Mouse (Mus musculus) left cerebral cortex, adult 18-20 months (tissue): ENCODE measurements at regions not wholly inside any gene's neighbourhood (a gene's known extent, or its start where the extent isn't known, plus 50 kb on each side); places are given as distances from the start of the nearest gene placed in this dataset.

Experiments used
- DNase-seq, 2 experiments: peaks; one replicate each; pipeline ENCODE4 v3.0.0; 2021 to 2022; ENCODE audit warnings: low spot score in 2 of 2, mixed read lengths in 1 of 2

DNA sequence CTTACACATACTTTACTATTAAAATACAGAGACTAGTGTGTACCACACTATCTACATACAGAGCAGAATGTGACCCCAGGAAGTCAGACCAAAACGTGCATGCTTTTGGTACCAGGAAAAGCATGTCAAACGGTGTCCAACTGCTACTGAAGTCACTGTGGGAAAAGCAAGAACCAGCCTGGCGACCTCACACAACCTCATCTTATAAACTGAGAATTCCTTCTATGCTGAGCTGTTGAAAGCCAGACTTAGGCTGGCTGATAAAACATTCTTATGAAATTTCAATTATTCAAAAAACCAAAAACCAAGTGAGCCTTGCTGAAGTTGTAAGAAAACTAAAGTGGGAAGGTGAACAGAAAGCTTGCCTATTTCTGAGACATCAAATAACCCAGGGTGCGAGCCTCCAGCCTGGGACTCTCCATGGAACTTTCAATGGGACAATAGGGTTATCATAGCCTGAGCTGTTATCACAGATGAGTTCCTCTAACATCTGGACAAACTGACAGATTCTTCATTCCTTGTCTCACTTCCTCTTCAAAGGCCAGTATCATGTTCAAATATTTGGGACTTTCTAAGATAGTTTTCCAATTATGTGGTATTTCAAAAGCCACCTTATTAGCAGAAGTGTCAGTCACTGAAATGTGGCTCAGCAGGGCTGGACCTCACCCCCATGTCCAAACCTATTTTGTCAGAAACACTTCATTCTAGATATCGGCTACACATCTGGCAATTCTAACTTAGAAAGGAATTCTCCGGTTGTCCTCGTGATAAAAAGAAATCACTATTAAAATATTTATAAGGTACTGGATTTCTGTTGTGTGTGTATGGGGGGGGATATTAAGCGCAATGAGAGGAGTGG is 155.7 kb downstream of the Sox4 start:
- no peak for DNase-seq

DNA sequence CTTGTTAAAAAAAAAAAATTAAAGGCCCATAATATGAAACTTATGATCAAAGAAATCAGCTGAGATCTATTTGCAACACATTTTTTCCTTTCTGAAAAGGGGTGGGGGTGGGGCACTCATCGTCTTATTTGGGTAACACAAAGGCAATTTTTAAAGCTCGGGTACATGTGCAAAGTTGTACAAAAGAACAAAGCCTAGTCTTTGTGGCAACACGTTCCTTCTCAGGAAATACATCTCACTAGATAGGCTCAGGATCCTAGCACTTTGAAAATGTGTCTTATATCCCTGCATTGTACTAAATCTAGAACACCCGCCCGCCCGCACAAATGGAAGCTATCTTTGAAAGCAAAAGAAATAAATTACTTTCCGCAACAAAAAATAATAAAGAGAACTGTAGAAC is 158.2 kb downstream of the Sox4 start:
- no peak for DNase-seq

DNA sequence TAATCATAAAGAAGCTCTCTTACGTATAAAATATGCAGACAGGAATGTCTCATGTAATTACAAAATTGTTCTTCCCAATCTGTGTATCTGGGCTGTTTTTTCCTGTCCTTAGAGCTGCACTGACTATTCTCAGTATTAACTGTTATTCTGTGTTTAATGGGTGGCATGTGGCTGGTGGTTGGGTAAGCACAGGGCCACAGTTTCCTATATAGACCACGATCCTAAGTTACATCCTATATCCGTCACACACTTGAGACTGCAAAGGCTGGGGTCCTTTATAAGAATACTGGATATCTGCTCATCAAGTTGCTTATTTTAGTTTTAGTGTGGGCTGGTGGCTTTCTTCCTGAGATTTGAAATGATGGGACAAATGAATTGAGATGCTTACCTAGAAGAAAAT is 159.0 kb downstream of the Sox4 start:
- DNase-seq: no peak

DNA sequence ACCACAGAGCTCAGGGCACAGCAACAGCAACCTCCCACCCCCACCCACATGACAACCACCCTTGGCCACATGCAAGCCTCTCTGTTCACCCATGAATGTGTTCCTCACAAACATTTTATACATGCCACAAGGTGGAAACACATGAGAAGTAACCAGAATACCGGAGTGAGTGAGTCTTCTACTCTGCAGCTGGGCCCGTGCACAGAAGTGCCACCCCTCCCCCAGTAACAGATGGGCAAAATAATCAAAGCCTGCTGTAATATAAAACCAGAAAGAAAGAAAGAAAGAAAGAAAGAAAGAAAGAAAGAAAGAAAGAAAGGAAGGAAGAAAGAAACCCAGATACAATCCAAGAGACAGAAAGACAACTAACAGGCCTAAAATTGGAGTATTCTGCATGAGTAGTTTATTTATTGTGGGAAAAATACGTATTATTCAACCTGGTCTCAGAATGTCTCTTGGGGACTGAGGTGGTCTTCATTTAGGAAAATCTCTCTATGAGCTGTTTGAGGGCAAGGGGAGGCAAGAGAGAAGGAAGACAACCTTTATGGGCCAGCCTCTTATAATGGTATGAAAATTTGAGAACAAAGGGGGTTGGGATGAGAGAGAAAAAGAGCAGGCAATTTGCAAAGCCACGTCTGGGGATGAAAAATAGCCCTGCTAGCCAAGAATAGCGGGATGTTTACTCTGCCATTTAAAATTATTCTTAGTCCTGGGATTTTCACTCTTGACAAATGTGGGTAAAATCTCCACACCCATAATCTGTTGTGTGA is 160.2 kb downstream of the Sox4 start:
- no peak for DNase-seq

DNA sequence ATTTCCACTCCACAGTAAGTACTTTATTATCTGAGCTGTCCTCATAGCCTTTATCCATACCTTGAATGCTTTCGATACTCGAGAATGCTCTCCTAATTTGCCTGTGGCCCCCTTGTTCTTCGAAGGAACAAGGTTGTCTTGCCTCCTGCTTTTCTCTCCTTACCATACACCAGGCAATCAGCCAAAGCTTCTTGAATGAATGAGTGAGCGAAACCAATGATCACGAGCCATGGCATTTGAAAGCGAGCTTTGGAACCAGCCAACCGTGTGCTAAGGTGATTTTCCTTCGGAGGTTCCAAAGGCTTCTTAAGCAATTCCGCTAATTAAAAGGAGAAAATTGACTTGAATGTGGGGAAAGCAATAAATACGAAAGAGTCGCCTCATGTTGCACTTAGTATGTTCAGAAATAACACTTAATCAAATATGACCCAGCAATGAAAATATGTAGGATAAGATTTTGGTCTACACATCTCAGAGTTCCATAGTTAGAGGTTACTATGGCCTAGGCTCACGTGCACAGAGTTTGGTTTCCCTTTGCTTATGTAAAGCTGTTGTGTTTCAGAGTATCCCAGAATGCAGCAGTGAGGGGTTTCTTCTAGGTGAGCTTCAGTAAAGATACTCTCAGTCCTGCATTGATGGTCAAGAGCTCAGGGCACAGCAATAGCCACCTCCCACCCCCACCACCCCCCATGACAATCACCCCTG is 160.9 kb downstream of the Sox4 start:
- no peak for DNase-seq

DNA sequence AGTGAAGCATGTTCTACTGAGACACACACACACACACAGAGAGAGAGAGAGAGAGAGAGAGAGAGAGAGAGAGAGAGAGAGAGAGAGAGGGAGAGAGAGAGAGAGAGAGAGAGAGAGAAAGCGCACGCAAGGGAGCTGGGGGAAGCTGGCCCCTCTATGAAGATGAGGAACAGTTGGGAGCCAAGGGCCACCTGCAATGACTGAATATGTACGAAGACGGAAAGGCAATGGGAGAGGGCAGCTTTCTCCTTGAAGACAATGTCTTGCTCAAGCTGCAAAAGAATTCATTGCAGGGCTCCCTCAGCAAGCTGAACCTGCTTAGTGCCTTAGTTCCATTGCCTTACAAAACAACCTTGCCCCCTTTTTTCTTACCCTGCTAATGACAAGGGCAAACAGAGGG is 163.1 kb downstream of the Sox4 start:
- DNase-seq: no peak

DNA sequence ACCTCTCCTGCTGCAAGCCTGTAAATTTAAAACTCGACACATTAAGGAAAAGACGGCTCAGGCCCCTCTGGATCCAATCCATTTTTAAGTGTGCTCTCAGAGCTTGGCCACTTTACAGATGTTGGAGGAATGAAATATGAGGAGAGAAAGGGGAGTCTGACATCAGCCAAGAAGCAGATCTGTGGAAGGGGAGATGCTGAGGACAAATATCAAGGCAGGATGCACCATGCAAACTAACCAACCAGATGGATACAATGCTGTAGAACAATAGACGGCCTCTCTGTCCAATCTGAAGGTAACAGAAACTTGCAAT is 166.2 kb downstream of the Sox4 start:
- no peak for DNase-seq

DNA sequence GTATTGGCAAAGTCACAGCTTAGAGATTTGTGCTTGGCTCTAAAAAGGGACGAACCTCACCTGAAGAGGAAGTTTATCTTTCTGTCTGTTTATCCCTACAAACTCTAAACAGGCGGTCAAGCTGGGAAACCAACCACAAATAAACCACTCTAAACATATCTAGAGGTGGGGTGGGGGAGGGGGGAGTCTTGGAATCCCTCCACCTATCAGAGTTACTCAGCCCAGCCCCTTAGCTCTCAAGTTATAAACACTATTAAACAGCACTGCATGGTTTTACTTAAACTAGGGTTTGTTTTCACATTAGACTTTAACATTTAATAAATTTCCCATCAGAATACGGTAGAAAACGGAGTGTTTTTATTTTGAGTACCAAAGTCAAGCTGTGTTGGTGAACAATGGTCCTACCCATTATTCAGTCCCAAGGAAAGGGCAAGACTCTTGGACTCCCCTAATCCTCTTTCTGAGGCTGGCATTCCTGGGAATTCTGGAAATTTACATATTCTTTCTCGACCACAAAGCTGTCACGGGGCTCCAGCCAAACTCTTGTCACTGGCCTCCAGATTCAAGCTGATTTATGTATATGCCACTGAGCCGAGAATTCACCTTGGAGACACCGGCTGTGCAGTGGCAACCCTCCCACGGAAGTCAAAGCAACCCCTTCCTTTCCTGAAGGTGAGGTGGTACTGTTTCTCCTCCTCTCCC is 166.7 kb downstream of the Sox4 start:
- no peak for DNase-seq

GRCm38 (mm10) chr13:28782497-28783246 is 170.8 kb downstream of the Sox4 start:
- DNase-seq: no peak

GRCm38 (mm10) chr13:28782081-28782480 is 171.4 kb downstream of the Sox4 start:
- no peak for DNase-seq

- DNase-seq: no peak
These were observed 171.9 kb downstream of the Sox4 start for GRCm38 (mm10) chr13:28781660-28782059.

DNA sequence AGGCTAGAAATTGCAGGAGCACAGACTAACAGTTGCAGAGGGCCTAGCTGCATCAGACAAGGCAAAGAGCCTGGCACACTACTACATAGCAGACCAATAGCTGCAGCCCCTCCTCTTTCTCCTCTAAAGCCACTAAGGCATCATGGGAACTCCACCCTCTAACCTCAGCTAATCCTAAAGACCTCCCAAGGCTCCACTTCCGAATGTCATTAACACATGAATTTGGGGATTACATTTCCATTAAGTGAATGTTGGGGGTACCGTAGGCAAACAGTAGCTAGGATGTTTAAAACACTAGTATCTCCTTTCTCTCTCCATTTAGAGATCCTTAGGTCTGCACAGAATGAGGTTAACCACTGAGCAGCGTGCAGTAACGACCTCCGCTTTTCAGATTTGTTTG is 173.1 kb downstream of the Sox4 start:
- DNase-seq: no peak

- no peak for DNase-seq
These were observed 178.2 kb downstream of the Sox4 start for GRCm38 (mm10) chr13:28775142-28775815.

GRCm38 (mm10) chr13:28774649-28775048 is 178.9 kb downstream of the Sox4 start:
- no peak for DNase-seq

DNA sequence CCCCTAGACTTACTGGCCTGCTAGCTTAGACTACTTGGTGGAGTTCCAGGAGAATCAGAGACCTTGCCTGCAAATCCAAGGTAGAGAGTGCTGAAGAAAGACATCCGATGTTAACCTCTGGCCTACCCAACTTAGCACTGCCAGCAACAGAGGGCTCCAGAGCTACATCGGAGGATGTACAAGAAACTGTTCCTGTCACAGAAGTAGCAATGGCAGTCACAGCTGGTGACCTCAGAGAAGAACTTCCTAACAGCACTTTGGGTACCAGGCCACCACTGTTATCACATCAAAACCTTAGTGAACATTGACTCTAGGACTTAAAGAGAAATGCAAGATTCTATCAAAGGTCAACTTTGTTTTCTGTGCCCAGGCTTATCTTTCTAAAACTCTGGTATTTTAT is 180.0 kb downstream of the Sox4 start:
- no peak for DNase-seq

- no peak for DNase-seq
These were observed 183.0 kb downstream of the Sox4 start for GRCm38 (mm10) chr13:28770531-28770930.

DNA sequence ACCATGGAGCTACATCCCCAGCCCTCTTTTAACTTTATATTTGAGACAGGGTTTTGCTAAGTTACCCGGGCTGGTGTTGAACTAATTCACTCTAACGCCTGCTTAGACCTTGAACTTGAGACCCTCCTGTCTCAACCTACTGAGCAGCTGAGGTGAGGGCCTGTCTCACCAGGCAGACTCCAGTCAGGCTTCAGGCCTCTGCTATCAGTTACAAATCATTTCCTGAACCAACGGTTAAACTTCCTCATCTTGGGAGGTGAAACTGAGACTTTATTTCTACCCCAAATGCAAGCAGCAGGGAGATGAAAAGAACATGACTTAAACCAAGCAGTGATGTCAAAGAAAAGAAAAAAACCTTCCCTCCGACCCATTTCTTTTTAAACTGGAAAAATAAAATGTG is 183.5 kb downstream of the Sox4 start:
- DNase-seq: no peak

- no peak for DNase-seq
These were observed 184.6 kb downstream of the Sox4 start for GRCm38 (mm10) chr13:28768717-28769426.

GRCm38 (mm10) chr13:28762555-28762954 is 191.0 kb downstream of the Sox4 start:
- DNase-seq: no peak

DNA sequence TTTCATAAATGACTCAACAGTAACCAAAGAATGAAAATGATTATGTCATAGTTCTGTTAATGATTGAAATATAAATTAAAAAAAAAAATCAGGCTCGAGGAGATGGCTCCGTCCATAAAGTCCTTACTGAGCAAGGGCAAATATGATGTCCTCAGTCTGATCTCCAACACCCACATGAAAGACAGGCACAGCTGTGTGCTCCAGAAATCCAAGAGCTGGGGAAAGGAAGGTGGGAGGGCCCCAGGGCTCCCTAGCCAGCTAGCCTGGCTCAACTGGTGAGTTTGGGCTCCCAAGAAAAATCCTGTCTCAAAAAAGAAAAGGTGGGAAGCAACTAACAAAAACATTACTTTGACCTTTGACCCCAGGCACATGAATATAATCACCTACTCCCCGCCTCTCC is 194.5 kb downstream of the Sox4 start:
- no peak for DNase-seq
